Mouse (Mus musculus): ENCODE data around the gene Arhgdib. TPM values are rescaled to one million over a fixed set of nuclear protein-coding genes. Genes with fewer than 3 reads are reported as not detected.

The Arhgdib gene
- polyA plus RNA-seq, 1 experiment: 23.0 TPM

GRCm38 (mm10) chr6:136881678-136882077 is 60.0 kb downstream of the Arhgdib start:
- no peak for TF ChIP-seq POLR2A (IDR thresholded peaks at IDR 0.05; ENCODE audit: borderline replicate concordance, extremely low read depth, insufficient read depth, insufficient read length, poor library complexity, severe bottlenecking)
- TF ChIP-seq CTCF (IDR thresholded peaks at IDR 0.05; ENCODE audit: borderline replicate concordance, extremely low read depth, insufficient read depth, insufficient read length): no peak
- DNase-seq (ENCODE audit: low read depth): no peak

GRCm38 (mm10) chr6:136875670-136876069 is 66.0 kb downstream of the Arhgdib start, which contains the start of gene Mgp:
Mgp (minus strand) TSS chr6:136875823.
- no peak for DNase-seq (ENCODE audit: low read depth)
- TF ChIP-seq POLR2A (IDR thresholded peaks at IDR 0.05; ENCODE audit: borderline replicate concordance, extremely low read depth, insufficient read depth, insufficient read length, poor library complexity, severe bottlenecking): no peak
- TF ChIP-seq CTCF (IDR thresholded peaks at IDR 0.05; ENCODE audit: borderline replicate concordance, extremely low read depth, insufficient read depth, insufficient read length): no peak

- DNase-seq (ENCODE audit: low read depth): peak; percentile 76
- TF ChIP-seq POLR2A (IDR thresholded peaks at IDR 0.05; ENCODE audit: borderline replicate concordance, extremely low read depth, insufficient read depth, insufficient read length, poor library complexity, severe bottlenecking) (no peak), CTCF (IDR thresholded peaks at IDR 0.05; ENCODE audit: borderline replicate concordance, extremely low read depth, insufficient read depth, insufficient read length) (no peak)
Observed at GRCm38 (mm10) chr6:136874599-136874998, 67.1 kb downstream of the Arhgdib start.

Other genes with a start within 250 kb of the Arhgdib start
- gene Gucy2c, start 160.1 kb downstream of the Arhgdib start, polyA plus RNA-seq (2012; rRNA removed): 0.26 and 0.34 TPM in 2 replicates
- 1.5 and 1.7 TPM in 2 replicates for gene Hist4h4, start 137.5 kb downstream of the Arhgdib start, polyA plus RNA-seq (2012; rRNA removed)
- gene H2afj, start 133.7 kb downstream of the Arhgdib start, polyA plus RNA-seq (2012; rRNA removed): 76.9 and 114 TPM in 2 replicates
- 0.49 and 0.51 TPM in 2 replicates for gene BC049715, start 114.3 kb downstream of the Arhgdib start, polyA plus RNA-seq (2012; rRNA removed)
- 64.3 and 81.9 TPM in 2 replicates for gene Wbp11, start 113.7 kb downstream of the Arhgdib start, polyA plus RNA-seq (2012; rRNA removed)
- 0.43 and 0.63 TPM in 2 replicates for gene Smco3, start 106.4 kb downstream of the Arhgdib start, polyA plus RNA-seq (2012; rRNA removed)
- 0.18 and 0.41 TPM in 2 replicates for gene Art4, start 84.2 kb downstream of the Arhgdib start, polyA plus RNA-seq (2012; rRNA removed)
- 8.8 and 11.5 TPM in 2 replicates for gene Mgp, start 66.1 kb downstream of the Arhgdib start, polyA plus RNA-seq (2012; rRNA removed)
- gene Erp27, start 19.7 kb downstream of the Arhgdib start, polyA plus RNA-seq (2012; rRNA removed): 0.08 and 0.21 TPM in 2 replicates
- gene Pde6h, start 18.1 kb downstream of the Arhgdib start, polyA plus RNA-seq (2012; rRNA removed): 0.14 TPM in 1 of 2 replicates, not detected in the other
- 3.7 and 4.3 TPM in 2 replicates for gene Rerg, start 228.6 kb upstream of the Arhgdib start, polyA plus RNA-seq (2012; rRNA removed)